Comparison of ENCODE assay signal across 8 mouse cellular contexts in the genomic region with DNA sequence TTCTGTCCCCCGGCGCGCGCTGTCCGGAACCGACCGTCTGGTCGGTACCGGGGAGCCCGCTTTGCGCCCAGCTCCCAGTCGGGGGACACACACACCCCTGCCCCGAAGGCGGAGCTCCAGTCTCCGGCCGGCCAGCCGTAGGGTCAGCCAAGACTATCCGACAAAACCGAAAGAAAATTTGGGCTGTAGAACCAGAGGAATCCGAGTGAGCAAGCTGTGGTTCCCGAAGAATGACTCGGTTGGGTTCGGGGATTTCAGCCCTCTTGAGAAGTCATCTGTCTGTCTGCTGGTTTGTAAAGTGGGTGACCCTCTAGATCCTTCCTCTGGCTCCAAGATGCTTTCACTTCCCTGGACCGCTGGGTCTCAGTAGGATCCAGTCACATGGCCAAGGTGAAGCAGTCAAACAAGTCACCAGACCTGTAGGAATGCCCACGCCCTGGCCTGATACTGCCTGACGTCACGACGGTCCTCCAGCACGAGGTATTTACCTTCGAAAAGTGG. TPM values are rescaled to one million over a fixed set of nuclear protein-coding genes. Genes with fewer than 3 reads are reported as not detected.
DNase-seq lines count a peak whose midpoint lies in the region; ATAC-seq and TF ChIP-seq lines count a peak whose summit lies in the region.

A gene (minus strand): TSS at position 384 of the 501 bp plus-strand sequence.

- no peaks in the 10 kb centered on the region for H3K27me3 ChIP-seq in ES-Bruce4 (ENCODE audit: control insufficient read depth, insufficient read depth, low read length, poor library complexity, severe bottlenecking)
- peaks cover 9% of the 10 kb centered on the region; the same call in 1 of the 2 replicates for H3K27me3 ChIP-seq in intestine, embryonic 15.5 days (replicated peaks)
- H3K27me3 ChIP-seq in liver, postnatal 0 days (ENCODE audit: insufficient read depth, low read length): peaks cover 25% of the 10 kb centered on the region
- peaks cover 46% of the 10 kb centered on the region for H3K27me3 ChIP-seq in neural tube, embryonic 12.5 days (replicated peaks)

- ATAC-seq in intestine, embryonic 15.5 days: peak; percentile 84
- ATAC-seq in liver, postnatal 0 days: peak; percentile 54; the same call in 1 of the 2 replicates
- ATAC-seq in neural tube, embryonic 12.5 days (ENCODE audit: low FRiP score, low read depth): no peak

- peak within 1 kb of the TSS; percentile 66 for H3K4me3 ChIP-seq in ES-Bruce4 (ENCODE audit: low read depth, low read length)
- peak within 1 kb of the TSS; percentile 52 for H3K4me3 ChIP-seq in intestine, embryonic 15.5 days (replicated peaks)
- peak within 1 kb of the TSS; percentile 58 for H3K4me3 ChIP-seq in liver, postnatal 0 days (ENCODE audit: low read depth, low read length)
- peak within 1 kb of the TSS; percentile 39 for H3K4me3 ChIP-seq in neural tube, embryonic 12.5 days

- TF ChIP-seq CTCF in ES-Bruce4 (IDR thresholded peaks at IDR 0.05; ENCODE audit: low read depth, low read length): no peak
- TF ChIP-seq CTCF in liver, postnatal 0 days (IDR thresholded peaks at IDR 0.05; ENCODE audit: low read depth): no peak

- peak within 1 kb of the TSS; percentile 95 for H3K4me2 ChIP-seq in intestine, embryonic 15.5 days (replicated peaks)
- peak within 1 kb of the TSS; percentile 82 for H3K4me2 ChIP-seq in liver, postnatal 0 days (ENCODE audit: low read depth, low read length)
- H3K4me2 ChIP-seq in neural tube, embryonic 12.5 days (replicated peaks): peak within 1 kb of the TSS; percentile 78

- H3K27ac ChIP-seq in ES-Bruce4 (ENCODE audit: insufficient read depth, low read length): no peak within 1 kb of the TSS
- no peak within 1 kb of the TSS for H3K27ac ChIP-seq in intestine, embryonic 15.5 days
- H3K27ac ChIP-seq in liver, postnatal 0 days (ENCODE audit: low read depth): peak within 1 kb of the TSS; percentile 66
- no peak within 1 kb of the TSS for H3K27ac ChIP-seq in neural tube, embryonic 12.5 days

- peak; percentile 65; the same call in 1 of the 2 replicates for TF ChIP-seq EP300 in ES-Bruce4 (IDR thresholded peaks at IDR 0.05; ENCODE audit: insufficient read depth, low read depth, low read length)
- TF ChIP-seq EP300 in liver, postnatal 0 days (IDR thresholded peaks at IDR 0.05; ENCODE audit: low read depth): no peak

- no peaks in the 10 kb centered on the region for H3K9me3 ChIP-seq in ES-Bruce4 (replicated peaks; ENCODE audit: control insufficient read depth, insufficient read depth, low read length, poor library complexity, severe bottlenecking)
- H3K9me3 ChIP-seq in intestine, embryonic 15.5 days: no peaks in the 10 kb centered on the region
- no peaks in the 10 kb centered on the region for H3K9me3 ChIP-seq in liver, postnatal 0 days (ENCODE audit: low read length)
- 0 out of 2 replicates have a peak, but pooled peaks cover 3% of the 10 kb centered on the region for H3K9me3 ChIP-seq in neural tube, embryonic 12.5 days

- peak; percentile 9 for DNase-seq in brain, adult 2 months (ENCODE audit: low read depth, low spot score)
- DNase-seq in gonadal fat pad, adult 2 months (ENCODE audit: low read depth): no peak
- no peak for DNase-seq in liver, postnatal 0 days
- no peak for DNase-seq in layer of hippocampus, adult 11-12 months (ENCODE audit: low spot score)
- no peak for DNase-seq in spleen, adult 12 weeks (ENCODE audit: low spot score)

- peak within 1 kb of the TSS; percentile 62 for H3K9ac ChIP-seq in ES-Bruce4 (ENCODE audit: low read depth, poor library complexity, severe bottlenecking)
- peak within 1 kb of the TSS; percentile 56 for H3K9ac ChIP-seq in intestine, embryonic 15.5 days
- peak within 1 kb of the TSS; percentile 63 for H3K9ac ChIP-seq in liver, postnatal 0 days (replicated peaks)
- H3K9ac ChIP-seq in neural tube, embryonic 12.5 days: peak within 1 kb of the TSS; percentile 48; the same call in 1 of the 2 replicates

- 3% methylated on average over 30 of the region's 30 CpGs for WGBS in intestine, embryonic 15.5 days
- 3% methylated on average over 30 of the region's 30 CpGs for WGBS in liver, postnatal 0 days (ENCODE audit: insufficient replicate concordance)
- WGBS in neural tube, embryonic 12.5 days: 5% methylated on average over 30 of the region's 30 CpGs

- H3K36me3 ChIP-seq in ES-Bruce4 (ENCODE audit: control insufficient read depth, insufficient read depth, low read length, poor library complexity, severe bottlenecking): no peaks in the 10 kb centered on the region
- no peaks in the 10 kb centered on the region for H3K36me3 ChIP-seq in intestine, embryonic 15.5 days
- no peaks in the 10 kb centered on the region for H3K36me3 ChIP-seq in liver, postnatal 0 days (replicated peaks; ENCODE audit: insufficient read depth, low read length)
- H3K36me3 ChIP-seq in neural tube, embryonic 12.5 days: no peaks in the 10 kb centered on the region

- no peak for TF ChIP-seq POLR2A in ES-Bruce4 (IDR thresholded peaks at IDR 0.05; ENCODE audit: insufficient read depth, low read length)

- H3K4me1 ChIP-seq in ES-Bruce4 (ENCODE audit: control insufficient read depth, insufficient read depth, low read length): peaks cover 6% of the 10 kb centered on the region
- peaks cover 14% of the 10 kb centered on the region for H3K4me1 ChIP-seq in intestine, embryonic 15.5 days (replicated peaks)
- H3K4me1 ChIP-seq in liver, postnatal 0 days (ENCODE audit: insufficient read depth): peaks cover 3% of the 10 kb centered on the region; the same call in 1 of the 2 replicates
- peaks cover 10% of the 10 kb centered on the region; the same call in 1 of the 2 replicates for H3K4me1 ChIP-seq in neural tube, embryonic 12.5 days

RNA-seq across cellular contexts. Expression of the gene that starts here (rescaled TPM):
- polyA plus RNA-seq in ES-Bruce4 (2011; ENCODE audit: insufficient read depth, insufficient read length, low read depth, missing spikeins): 15.7 and 16.6 TPM in 2 replicates
- 15.4 and 16.9 TPM in 2 replicates for polyA plus RNA-seq in gonadal fat pad, adult 2 months (2012; rRNA removed)
- polyA plus RNA-seq in intestine, embryonic 15.5 days (2015; fragmentation: Nextera tagmentation; extraction: Ambion mirVana): 8.6 and 10.4 TPM in 2 replicates
- polyA plus RNA-seq in liver, postnatal 0 days (2015; fragmentation: Nextera tagmentation; extraction: Ambion mirVana): 9.2 and 9.4 TPM in 2 replicates
- polyA plus RNA-seq in neural tube, embryonic 12.5 days (2016; fragmentation: Nextera tagmentation; extraction: Ambion mirVana): 3.5 and 3.9 TPM in 2 replicates
